Mouse (Mus musculus): ENCODE results near the gene Arl5c.
A peak's percentile ranks its signal among the peaks of the same experiment; 100 is the strongest.

The Arl5c gene

GRCm38 (mm10) chr11:97988530-97989096 is 7.4 kb downstream of the Arl5c start:
- DNase-seq: peak; percentile 92 to 93

- peak; percentile 95 to 97 for DNase-seq
Measured at GRCm38 (mm10) chr11:97987551-97988526, 8.1 kb downstream of the Arl5c start.

- DNase-seq: no peak
Measured at GRCm38 (mm10) chr11:97986738-97987465, 9.1 kb downstream of the Arl5c start.

- peak; percentile 24 to 27 for DNase-seq
Measured at GRCm38 (mm10) chr11:97985727-97986677, 10.0 kb downstream of the Arl5c start, which contains the start of gene Plxdc1. Gene Plxdc1, minus strand, starts transcription at chr11:97986444.

GRCm38 (mm10) chr11:97983983-97984382 is 12.0 kb downstream of the Arl5c start:
- DNase-seq: no peak

DNA sequence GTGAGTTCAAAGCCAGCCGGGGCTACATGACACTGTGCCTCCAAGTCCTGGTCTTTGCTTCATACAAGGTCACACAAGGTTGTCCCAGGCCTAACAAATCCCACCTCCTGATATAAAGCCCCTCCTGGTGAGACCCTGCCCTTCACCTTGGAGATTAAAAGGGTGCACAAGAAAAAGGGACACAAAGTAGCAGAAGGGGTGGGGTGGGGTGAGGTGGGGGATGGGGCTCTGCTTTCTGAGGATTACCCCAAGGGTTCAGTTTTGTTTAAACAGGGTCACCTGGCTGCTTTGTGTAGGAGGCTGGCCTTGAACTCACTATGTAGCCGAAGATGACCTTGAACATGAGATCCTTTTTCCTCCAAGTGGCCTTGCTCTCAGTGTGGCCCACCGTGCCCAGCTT is 12.5 kb downstream of the Arl5c start:
- no peak for DNase-seq

GRCm38 (mm10) chr11:97982721-97983120 is 13.3 kb downstream of the Arl5c start:
- DNase-seq: no peak

GRCm38 (mm10) chr11:97980531-97980966 is 15.4 kb downstream of the Arl5c start:
- DNase-seq: peak; percentile 87 to 91

- DNase-seq: no peak
Measured at GRCm38 (mm10) chr11:97979824-97980495, 16.0 kb downstream of the Arl5c start.

GRCm38 (mm10) chr11:97978392-97978791 is 17.6 kb downstream of the Arl5c start:
- no peak for DNase-seq

DNA sequence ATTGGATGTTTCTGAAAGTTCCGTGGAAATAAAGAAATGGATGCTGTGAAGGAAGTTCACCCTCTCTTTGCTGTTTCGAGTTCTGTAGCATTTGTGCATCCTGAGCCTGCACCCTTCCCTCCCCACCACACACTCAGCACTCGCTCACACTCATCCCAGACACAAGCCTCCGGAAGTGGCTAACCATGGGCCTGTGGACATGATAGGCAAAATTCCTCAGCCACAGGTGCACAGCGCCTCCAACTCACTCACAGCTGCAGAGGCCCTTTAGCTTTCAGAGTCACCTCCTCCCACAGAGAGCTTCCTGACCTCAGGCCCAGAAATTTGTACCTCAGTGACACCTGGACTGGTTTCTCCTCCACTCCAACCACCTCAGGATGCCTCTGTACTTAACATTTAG is 18.2 kb downstream of the Arl5c start:
- DNase-seq: no peak

GRCm38 (mm10) chr11:97974746-97975145 is 21.2 kb downstream of the Arl5c start:
- peak in 1 of 2 experiments; percentile 16 for DNase-seq

DNA sequence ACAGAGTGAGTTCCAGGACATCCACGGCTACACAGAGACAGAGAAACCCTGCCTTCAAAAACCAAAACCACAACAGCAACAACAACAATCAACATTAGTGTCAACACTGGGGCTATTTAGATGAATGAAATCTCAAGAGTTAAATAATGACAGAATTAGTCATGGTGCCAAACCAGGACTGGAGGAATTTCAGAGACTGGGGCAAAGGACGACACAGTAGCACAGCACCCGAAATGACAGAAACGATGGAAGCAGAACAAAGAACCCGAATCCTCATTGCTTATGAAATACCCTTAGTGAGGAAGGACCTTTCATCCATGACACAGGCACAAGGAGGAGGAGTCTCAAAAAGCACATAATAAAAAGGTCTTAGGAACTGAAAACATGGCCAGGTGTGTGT is 21.8 kb downstream of the Arl5c start:
- DNase-seq: no peak

DNA sequence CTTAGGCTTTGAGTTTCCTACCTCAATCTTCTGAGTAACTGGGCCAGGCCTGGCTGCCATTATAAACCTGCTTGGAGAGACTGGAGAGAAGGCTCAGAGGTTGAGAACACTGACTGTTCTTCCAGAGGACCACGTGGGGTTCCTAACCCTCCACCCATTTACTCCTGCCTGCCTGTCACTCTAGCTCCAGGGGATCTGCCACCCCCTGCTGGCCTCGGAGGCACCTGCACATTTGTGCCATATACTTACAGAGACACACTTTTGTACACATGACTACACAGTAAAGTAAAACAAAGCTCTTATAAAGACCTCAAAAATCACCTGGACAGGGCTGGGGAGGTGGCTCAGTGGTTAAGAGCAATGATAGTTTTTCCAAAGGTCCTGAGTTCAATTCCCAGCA is 23.5 kb downstream of the Arl5c start:
- DNase-seq: no peak

DNA sequence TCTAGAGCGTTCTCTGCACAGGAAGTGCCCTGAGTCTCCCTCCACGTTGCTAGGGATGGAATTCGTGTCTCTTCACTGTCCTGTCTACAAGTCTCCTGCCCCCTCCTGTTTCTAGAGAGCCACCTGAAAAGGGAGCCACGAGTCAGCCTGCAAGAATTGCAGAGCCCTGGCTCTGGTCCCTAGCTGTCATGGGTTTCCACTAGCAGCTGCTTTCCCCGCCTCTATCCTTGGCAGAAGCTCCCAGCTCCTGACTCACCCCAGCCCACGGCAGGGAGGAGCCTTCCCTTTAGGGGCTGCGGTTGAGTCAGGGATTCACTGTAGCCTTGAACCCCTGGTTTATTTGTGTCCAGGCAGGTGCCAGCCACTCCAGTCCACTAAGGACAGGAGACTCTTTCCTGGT is 24.7 kb downstream of the Arl5c start:
- DNase-seq: peak; percentile 84 to 86

DNA sequence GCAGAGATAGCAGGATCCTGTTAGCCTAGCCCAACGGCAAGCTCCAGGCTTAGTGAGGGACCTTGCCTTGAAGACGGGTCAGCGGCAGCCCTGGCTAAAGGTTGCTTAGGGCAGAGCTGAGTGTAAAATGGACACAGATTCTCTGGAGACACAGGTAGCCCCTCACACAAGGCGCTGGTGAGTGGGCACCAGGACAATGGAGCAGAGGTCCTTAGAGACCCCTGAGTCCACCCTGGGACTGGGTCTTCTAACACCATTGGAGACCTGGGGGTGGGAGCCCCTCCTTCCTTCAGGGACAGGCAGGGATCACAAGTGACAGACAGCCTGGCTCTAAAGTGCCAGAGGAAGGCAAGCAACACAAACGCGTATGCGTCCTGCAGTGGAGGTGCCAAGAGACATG is 25.2 kb downstream of the Arl5c start:
- no peak for DNase-seq

DNA sequence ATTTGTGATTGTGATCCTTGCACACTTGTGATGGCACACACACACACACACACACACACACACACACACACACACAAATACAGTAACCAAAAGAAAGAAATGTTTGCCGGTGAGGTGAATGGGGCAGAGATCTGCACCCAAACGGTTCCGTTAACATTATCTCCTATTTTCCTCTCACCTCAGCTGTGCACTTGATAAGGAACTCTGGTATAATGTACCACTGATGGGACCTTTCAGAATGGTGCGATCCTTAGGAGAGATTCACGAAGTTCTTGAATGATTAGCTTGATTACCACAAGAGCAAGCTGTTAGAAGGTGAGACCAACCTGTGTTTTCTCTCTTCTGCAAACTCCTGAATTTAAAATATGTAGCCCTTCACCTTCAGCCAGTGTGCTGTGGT is 27.6 kb downstream of the Arl5c start:
- DNase-seq: no peak

DNA sequence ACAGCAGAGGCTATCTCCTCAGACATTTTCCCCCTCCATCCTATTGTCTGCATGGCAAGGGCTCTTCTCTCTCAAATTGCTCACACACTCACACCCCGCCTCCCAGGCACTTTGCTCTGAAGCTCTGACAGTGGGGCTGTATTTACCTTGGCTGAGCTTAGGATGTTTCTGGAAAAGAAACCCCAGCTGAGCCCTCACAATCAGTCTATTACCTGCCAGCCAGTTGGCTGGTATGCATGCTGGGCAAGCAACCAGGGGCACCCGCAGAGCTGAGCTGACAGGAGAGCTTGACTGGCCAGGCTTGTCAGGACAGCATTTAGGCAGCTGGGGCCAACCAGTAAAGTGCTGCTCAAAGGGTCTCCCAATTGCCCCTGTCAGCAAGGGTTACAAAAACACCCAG is 28.9 kb downstream of the Arl5c start:
- DNase-seq: peak; percentile 81 to 88

DNA sequence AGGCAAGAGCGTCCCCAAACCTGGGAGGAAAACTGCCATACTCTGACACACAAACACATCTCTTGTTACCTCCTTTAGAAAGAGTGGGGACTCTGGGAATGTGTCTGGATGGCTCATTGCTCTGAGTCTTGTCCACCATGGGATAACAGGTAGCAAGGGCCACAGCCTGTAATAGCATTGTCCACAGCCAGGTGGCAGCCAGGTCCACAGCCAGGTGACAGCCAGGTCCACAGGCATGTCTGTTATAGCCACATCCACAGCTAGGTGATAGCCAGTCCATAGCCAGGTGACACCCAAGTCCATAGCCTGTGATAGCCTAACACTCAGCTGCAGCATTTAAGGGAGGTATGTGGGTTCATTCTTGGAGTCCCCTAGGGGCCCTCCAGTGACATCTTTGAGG is 35.1 kb downstream of the Arl5c start:
- peak; percentile 63 to 65 for DNase-seq

GRCm38 (mm10) chr11:97959300-97959680 is 36.7 kb downstream of the Arl5c start:
- peak in 1 of 2 experiments; percentile 20 for DNase-seq

- no peak for DNase-seq
Measured at GRCm38 (mm10) chr11:97958641-97959299, 37.2 kb downstream of the Arl5c start.

Measured in cerebellum, postnatal 10 days (tissue).